Mouse (Mus musculus): Measurements from ENCODE around the gene Cmah.

Gene Cmah

DNA sequence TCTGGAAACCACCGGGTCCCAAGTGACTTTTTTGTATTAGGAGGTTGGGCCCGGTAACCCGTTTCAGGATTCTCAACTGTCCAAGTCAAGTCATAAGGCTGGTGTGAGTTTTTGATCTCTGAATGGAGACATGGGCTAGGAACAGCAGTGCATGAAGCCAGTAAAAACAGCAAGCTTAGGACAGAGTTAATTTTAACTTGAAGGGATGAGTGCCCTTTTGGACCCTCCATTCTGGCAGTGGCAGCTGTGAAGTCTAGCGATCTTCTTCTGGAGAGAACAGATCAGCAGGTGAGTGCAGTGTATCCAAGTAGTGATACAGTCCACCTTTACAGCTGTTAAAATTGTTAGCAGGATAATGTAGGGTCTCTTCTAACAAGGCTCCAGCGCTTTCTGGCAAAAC, at the start of gene Cmah:
TSS of gene Cmah (plus strand) at position 204 of the 400 bp plus-strand sequence.
- DNase-seq, result no peak

DNA sequence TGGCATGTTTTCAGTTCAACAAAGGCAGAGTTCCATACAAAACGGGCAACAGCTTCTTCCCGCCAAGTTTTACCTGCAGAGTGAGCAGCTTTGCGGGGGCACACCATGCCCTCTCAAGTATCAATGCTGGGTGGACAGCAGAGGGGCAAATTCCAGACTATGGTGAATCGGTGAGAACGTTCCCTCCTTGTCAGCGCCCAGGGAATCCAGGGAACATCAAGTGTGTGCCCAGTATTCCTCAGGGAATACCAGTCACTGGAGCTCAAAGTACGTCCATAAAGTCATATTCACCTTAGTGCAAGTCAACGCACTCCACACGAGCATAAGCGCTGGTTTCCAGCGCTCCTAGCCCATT, 47.8 kb upstream of the Cmah start:
- no peak for DNase-seq

DNA sequence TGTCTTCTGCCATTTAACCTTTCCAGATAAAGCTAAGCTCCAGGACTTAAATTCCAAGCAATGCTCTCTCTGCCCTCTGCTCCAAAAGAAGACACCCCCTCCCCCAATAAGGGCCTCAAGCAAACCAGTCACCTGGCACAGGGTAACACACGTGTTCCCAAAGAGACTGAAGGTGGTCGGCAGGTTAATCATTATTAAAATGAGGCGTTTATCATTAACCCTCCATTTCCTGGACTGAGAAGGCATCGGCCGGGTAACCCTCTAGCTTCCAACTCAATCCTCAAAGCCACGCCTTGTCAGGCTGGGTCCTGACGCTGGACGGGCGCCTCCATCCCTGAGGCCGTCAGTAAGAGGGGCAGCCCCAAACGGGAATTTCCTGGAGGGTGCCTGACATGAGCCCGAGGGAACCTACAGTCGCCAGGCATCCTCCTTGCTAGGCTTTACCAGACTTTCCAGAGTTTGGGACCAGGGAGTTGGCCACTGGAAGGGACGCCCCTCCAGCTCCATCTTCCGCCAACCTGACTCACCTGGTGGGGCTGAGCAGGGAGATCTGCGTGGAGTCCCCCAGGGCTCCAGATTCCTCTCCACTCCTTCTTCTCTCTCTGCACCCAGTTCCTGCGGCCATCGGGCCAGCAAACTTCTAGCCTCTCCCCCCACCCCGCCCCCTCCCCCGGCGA, 47.3 kb upstream of the Cmah start:
- DNase-seq, result no peak

DNA sequence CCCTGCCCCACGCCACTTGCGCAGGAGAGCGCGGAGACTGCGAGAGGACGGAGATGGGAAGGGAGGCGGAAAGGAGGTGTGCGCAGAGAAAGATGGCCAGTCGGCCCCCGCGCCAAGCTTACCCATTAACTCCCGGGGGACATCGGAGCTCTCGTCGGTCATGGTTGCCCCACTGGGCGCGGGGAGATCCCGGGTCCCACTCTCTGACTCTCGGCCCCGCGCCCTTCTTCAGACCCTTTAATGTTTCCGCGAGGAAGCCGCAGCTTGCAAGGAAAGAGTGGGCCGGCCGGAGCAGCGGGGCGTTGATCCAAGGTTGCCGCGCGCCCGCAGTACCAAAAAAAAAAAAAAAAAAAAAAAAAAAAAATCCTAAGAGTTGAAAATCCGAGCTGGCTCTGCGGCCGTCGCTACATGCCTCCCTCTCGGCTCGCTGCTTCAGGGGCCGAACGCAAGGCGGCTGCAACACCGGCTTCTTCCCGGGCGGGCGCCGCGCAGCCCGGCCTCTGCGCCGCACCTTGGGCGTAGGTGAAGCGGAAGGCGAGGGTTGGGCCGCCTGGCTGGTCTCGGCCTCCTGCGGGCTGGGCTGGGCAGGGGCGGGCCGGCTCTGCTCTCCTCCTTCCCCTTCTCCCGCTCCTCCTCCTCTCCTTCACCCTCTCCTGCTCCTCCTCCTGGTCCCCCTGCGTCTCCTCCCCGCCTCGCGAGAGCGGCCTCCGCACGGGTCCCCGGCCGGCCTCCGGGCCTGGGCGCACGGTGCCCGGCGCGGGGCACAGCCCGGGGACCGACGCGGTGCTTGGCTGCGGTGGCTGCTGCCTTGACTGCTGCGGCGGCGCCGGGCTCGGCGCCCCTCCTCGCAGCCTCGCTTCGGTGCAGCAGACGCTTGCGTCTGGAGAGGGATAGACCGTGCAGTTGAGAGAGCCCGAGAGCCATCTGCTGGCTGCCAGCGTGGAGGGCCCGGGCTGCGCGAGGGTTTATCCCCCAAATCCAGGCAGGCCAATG, 46.5 kb upstream of the Cmah start, which contains the start of gene Carmil1:
TSS of gene Carmil1 (minus strand) at position 357 of the 993 bp plus-strand sequence.
- DNase-seq, result peak; percentile 73

DNA sequence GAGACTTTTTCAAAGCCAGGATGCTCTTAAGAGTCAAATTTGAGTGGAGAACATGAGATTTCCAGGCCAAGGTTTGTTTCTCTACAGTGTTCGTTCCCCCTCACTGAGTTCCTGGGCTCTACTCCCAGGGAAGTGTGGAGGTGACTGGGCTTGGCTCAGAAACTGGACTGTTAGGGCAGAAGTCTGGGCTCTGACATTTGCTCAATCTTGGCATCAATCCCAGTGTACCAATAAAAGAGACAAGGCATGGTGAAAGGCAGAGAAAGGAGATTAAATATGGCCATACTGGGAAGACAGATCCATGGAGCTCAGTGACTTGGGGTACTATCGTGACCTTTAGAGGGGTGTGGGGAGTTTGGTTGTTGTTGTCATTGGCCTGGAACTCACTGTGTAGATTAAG, 39.8 kb upstream of the Cmah start:
- DNase-seq, result no peak

DNA sequence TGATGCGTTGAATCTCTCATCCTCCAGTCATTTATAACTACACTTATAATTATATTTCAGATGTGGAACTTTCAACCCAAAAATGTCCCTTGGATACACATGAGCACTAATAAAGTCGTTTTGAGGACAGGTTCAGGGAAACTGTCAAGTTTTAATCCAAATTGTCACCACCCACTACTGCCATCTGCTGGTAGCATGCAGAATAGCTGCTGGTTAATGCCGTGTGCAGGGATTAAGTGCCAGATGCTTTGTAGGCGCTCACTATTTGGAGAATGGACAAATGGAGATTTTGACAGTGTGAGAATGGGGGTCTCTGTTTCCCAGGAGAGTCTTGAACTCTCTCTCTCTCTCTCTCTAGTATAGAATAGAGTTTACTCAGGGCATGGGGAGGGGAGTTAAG, 30.0 kb upstream of the Cmah start:
- DNase-seq, result peak; percentile 46

DNA sequence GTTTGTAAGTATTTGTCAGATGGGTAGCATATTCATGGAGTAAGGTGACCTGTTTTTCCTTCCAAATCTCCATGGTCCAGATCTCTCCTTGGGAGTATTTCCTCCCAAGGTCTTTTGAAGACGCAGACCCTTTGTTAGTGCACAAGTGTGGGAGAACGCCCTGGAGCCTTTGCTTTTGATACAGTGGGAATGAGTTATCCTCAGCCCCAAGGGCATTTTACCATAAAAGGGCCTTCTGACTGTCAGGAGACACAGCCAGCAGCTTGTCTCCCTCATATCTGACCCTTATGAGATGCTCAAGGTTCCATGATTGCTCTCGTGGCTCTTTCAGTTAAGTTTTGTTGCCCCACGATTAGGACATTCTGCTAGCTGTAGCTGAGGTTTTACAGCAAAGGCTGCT, 21.7 kb upstream of the Cmah start:
- DNase-seq, result no peak

DNA sequence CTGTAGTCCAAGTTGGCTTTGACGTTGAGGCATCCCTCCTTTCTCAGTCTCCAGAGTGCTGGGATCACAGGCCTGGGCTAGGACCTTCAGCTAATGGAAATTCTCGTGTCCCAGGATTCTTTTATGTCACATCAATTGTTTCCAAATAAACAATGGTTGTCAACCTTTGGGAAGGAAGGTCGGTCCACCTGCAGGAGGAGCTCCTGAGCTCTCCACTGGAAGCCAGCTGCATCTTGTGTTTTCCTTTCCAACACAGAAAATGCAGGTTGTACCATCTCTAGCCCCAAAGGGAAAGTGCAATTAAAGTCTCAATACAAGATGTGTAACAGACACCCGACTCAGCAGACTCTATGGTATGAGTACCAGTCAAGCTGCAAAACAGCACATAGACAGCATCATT, 21.0 kb upstream of the Cmah start:
- DNase-seq, result peak; percentile 8

DNA sequence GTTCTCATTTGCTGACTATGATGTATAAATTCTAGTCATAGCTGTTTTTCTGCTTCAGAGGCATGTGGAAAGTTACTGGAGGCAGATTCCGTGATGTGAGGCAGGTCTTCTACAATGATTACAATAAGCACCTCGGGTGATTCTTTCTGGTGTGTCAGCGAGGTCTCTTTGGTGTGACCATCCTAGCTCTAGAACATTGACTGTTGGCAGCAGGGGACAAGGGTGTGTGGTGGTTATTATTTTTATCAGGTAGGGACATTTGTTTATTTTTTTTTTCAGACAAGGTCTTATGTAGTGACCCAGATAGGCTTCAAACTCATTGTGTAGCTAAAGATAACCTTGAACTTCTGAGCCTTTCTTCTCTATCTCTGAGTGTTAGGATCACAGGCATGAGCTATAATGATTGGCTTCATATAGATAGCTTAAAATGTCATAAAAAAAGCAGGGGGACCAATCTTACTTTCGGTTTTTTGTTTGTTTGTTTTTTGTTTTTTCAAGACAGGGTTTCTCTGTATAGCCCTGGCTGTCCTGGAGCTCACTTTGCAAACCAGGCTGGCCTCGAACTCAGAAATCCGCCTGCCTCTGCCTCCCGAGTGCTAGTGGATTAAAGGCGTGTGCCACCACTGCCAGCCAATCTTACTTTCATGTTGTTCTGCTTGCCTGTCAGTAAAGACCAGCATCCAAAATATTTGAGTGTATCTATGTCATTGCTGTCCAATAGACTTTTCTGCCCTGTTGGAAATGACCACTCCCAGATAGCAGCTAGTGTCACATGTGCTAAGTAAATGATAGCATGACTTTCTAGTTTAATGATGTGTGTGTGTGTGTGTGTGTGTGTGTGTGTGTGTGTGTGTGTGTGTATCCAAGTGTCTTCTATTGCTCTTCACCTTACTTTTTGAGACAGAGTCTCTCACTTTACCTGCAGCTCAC, 15.9 kb upstream of the Cmah start:
- DNase-seq, result peak; percentile 11

DNA sequence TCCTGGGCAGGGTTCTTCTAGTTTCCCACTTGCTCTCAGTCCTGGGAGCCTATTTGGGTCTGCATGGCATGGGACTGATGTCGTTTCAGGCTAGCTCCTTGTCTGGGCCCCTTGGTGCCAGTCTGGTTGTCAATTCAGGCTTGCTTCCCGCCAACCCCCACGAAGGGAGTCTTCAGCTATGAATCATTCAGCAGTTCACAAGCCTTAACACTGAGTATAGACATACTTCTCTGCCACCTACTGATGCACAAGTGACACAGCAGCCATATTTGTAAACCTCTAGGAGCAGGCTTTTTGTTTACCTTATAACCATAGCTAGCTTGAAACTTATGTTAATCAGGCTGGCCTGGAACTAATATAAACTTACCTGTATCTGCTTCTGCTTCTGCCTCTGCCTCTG, 10.6 kb upstream of the Cmah start:
- no peak for DNase-seq

DNA sequence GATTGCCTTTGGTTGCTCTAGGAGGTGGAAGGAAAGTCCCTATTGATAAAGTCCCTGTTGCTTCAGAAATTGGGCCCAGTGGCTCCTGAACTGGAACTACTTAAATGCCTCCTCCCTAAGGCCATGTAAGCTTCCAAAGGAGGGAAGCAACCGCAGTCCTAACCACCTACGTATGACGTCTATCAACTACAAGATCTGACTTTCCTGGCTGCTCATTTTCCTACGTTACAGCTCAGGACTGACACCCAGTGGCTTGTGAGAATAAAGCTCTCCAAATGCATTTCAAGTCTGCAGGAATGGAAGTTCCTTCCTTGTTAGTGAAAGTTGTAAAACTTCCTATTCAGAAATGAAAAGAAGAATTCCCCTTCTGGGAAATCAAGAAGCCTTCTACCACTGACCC, 8.6 kb upstream of the Cmah start:
- DNase-seq, result no peak

DNA sequence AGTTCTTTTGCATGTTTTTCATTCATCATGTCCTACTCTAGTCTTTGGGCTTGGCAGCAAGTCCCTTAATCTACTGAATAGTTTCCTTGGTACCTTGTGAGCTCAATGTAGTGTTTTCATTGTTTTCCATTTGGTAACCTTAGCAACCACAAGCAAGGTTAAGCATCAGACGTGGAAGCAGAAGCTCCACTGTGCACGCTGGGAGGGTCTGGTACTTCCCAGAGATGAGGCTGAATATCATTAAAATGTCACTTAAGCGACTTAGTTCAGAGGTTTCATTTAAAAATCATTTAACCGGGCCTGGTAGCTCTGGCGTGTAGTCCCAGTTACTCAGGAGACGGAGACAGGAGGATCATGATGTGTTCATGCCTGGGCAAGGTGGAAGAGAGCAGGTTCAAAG, 5.9 kb upstream of the Cmah start:
- no peak for DNase-seq

DNA sequence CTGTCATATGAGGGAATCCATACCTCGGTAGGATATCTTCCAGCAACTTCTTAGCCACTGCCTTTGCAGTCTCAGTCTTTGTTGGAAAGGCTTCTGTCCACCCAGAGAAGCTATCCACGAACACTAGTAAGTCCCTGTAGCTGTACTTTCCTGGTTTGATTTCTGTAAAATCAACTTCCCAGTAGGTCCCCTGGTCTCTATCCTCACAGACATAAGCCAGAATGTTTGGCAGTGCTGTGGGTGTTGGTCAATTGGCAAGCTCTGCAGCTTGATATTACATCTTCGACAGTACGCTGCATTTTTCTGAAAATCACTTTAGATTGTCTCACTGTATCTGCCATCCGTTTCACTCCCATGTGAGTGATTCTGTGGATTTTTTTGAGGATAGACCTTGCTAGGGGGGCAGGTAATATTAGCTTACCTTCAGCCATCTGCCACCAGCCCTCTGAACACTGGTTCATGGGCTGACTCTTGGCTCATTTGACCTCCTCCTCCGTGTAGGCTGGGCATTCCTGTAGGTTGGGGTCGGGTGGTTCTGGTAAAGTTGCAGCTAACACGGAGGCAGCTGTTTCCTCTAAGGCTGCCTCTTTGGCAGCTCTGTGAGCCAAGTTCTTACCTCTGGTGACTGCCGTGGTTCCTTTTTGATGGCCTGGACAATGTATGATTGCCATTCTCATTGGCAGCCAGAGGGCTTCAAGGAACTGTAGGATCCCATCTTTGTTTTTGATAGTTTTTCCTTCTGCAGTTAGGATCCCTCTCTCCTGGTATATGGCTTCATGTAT, 1.0 kb downstream of the Cmah start:
- DNase-seq, result no peak

DNA sequence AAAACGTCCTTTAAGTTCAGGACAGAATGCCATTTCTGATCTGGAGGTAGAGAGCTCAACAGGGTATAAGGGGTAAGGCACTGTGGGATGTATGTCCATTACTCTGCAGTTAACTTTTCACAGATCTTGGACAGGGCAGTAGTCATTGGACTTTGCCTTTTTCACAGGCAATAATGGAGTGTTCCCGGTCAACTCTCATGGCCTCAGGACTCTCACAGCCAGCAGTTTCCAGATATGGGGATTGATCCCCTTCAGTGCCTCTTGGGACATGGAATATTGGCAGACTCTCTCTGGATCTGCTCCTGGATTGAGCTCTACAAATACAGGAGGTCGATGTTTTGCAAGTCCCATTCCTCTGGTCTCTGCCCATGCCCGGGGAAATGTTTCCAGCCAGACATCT, 2.9 kb downstream of the Cmah start:
- no peak for DNase-seq

DNA sequence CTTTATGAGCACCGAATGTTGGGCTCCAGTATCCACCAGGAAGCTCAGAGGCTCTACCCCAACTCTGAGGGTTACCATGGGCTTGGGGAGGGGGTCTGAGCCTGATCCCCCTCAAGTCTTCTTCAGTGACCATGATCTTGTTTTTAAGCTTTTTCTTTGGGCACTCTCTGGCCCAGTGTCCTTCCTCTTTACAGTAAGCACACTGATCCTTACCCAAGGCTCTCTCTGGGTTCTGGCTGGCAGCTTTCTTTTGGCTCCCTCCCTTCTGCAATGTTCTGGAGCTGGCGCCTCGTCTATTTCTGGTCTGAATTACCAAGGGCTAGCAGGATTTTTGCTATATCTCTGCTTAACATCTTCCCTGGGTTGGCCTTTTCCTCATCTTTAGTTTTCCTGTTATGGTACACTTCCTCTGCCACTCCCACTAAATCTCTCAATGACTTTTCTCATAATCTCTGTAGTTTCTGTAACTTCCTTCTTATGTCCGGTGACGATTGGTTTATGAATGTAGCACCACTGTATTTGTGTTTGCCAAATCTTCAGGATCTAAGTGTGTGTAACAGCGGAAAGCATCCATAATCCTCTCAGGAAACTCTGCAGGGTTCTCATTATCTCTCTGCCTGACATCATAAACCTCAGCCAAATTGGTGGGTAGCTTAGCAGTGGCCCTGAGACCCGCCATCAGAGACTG, 3.8 kb downstream of the Cmah start:
- DNase-seq, result no peak

DNA sequence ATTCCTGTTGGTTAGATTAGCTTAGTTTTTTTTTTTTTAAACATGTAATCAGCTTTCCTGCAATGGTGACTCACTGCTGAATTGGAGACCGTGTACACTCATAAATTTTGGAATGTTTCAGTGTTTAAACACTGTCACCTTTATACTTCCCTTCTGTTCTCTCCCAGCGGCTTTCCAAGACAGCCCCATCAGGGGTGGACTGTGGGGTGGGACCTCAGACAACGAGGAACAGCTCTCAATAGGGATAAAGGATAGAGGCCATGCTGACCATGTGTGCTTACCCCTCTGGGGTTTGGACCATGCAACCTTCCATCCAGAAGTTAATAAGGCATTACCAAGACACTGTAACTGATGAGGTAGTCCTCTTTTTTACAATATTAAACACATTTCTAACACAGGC, 5.3 kb downstream of the Cmah start:
- DNase-seq, result no peak

DNA sequence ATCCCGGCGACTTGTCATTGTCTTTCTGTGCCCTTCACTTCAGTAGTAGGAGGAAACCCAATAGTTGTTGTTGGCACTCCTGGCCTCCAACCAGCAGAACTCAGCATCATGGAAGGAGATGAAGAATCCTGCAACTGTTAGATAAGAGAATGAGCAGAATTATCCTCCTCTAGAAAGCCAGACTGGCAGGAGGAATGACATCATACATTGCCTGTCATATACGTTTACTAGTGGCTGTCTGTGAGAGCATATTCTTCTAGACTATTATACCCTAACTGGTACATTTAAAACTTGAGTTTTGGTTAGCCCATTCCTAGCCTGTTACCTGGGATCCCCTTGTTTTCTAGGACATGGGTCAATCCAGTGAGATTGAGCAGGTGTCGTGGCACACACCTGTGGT, 9.6 kb downstream of the Cmah start:
- DNase-seq, result no peak

DNA sequence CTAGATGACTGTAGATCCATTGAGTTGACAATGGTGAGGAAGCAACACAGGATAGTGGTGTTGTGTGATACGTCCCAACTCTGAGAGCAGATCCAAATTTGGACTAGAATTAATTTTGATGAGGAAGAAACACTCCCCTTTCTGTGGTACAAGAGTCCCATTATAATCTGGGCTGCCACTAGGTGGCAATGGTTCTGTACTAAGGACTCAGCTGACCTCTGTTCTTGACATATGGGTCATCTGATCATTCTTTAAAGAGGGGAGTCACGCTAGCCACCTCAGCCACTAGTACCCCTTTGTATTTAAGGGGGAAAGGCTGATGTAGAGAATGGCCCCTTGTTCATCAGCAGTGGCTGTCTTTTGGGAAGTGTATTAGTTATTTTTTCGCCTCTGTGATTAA, 10.7 kb downstream of the Cmah start:
- DNase-seq, result peak; percentile 56

DNA sequence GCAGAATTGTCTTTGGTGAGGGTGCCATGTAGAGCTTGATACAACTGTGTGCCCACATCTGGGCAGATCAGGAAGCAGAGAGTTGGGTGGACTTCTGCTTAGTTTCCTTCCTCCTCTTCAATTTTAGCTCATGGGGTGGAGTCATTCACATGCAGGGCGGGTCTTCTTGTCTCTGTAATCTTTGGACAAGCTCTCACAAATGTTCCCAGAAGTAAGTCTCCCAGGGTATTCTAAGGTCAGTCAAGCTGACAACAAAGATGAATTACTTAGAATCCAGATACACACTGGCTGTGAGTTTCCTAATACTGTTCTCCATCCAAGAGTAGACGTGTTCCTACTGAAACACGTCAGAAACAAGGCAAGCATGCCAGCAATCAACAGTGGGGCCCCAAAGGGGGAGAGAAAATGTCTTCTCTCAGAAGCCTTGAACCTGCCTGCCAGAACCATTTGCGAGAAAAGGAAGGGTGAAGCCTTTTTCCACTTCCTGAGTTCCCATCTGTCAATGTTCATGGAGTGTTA, 11.2 kb downstream of the Cmah start:
- peak; percentile 38 for DNase-seq

DNA sequence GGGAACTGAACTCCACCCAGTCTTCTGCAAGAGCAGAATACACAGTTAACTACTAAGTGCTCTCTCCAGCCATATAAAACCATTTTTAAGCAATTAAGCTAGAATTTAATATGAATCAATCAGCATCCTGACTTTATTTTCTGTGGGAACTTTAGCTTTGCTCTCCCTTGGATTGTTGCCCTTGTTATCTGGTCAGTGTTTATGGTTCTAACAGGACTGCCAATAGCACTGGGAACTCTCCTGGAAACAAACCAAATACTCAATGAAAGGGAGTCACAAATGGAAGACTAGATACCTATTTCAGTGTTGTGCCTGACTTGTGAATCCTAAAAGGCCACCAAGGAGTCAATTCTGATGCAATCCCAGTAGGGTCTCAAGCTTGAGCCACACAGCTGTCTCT, 12.7 kb downstream of the Cmah start:
- no peak for DNase-seq

DNA sequence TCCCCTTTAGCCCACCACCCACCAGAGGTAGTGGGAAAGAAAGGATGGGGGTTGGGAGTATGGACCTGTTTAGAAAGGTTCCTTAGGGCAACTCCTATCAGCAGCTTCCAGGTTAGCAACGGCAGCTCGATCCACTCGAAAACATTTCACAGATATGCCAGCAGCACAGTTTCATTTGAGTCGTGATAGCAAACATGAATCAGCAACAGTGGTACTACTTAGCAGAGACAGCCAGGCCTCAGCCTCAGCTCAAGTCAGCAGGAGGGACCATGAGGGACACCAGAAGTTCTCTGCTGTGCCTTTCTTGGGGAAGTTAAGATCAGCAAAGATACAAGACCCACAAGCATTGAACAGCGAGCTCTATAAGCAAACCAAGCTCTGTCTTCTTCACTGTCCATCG, 13.3 kb downstream of the Cmah start:
- peak; percentile 6 for DNase-seq
